Mouse (Mus musculus) cerebellum, postnatal 10 days (tissue): ENCODE data around the gene Htt.

ENCODE experiments used
- DNase-seq, 2 experiments: peaks; one replicate each; pipeline ENCODE4 v3.0.0; 2021; ENCODE audit warnings: mixed read lengths in 2 of 2

Htt gene

GRCm38 (mm10) chr5:34931516-34932457, 170.2 kb downstream of the Htt start:
- no peak for DNase-seq

DNA sequence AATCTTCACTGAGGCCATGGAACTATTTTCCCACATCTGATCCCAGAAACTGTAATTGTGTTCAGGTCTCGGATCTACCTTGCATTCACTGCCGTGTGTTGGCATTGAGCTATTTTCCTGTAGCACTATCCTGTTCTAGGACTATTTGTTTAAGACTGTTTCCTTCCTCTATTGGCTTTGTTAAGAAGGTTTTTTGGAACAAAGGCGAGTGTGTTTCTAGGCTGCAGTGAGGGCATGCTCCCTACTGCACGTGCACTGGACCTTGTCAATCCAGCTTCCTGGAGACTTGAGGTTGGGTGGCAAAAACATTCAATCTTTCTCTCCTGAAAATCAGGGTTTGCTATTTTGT, 170.9 kb downstream of the Htt start:
- DNase-seq: no peak

DNA sequence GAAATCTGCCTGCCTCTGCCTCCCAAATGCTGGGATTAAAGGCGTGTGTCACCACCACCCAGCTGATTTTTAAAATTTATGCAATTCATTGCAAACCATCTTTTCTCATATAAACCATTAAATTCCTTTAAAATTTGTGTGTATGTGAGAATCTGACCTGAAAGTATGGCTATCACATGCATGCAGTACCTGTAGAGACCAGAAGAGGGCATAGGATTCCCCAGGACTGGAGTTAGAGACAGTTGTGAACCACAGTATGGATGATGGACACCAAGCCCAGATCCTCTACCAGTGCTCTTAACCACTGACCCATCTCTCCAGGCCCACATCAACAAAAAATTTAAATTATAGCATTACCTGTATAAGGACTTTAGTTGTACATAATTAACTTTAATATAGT, 171.9 kb downstream of the Htt start:
- DNase-seq: peak in 1 of 2 experiments; percentile 55

DNA sequence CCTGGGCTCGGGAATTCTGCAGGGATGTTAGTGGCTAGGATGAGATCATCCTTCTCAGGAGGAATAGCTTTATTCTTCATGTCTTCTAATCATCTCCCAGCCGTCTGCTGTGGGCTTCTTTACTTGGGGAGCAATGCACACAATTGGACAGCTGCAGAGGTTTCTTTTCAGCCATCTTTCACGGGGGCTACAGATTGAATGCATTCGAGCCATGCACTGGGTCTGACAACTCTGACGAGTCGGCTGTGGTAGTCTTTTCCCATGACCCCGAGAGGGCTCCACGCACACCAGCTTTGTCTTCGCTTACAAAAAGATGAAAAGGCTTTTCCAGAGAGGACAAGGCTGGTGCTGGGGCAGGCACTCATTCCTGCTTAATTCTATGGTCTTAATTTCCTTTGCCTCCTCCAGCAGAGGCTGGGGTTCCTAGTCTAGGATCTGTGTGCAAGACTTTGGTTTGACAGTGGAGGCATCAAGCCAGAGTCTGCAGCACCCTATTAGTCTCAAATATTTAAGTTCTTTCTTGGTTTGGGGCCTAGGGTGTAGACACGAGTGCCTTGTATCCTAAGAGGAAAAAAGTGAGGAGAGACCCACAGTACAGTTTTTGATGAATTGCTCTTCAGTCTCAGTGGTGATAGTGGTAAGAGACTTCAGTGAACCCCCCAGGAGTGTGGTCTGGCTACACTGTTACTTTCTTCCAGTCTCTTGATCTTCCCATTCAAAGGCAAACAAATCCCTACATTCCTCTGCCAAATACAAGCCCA, 180.3 kb downstream of the Htt start:
- no peak for DNase-seq

DNA sequence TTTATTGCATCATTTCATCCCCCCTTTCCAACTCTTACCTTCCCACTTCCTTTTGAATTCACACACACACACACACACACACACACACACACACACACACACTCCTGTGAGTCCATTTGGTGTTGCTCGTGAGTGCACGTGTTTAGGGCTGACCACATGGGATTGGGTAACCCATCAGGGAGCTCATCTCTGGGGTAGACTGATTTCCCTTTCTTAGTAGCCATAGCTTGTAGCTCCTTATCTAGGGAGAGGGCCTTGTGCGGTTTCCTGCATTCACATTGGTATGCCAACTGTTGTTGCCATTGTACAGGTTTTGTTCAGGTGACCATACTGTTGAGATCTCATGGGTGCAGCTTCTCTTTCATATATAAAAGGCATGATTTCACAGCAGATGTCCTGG, 181.9 kb downstream of the Htt start:
- no peak for DNase-seq

DNA sequence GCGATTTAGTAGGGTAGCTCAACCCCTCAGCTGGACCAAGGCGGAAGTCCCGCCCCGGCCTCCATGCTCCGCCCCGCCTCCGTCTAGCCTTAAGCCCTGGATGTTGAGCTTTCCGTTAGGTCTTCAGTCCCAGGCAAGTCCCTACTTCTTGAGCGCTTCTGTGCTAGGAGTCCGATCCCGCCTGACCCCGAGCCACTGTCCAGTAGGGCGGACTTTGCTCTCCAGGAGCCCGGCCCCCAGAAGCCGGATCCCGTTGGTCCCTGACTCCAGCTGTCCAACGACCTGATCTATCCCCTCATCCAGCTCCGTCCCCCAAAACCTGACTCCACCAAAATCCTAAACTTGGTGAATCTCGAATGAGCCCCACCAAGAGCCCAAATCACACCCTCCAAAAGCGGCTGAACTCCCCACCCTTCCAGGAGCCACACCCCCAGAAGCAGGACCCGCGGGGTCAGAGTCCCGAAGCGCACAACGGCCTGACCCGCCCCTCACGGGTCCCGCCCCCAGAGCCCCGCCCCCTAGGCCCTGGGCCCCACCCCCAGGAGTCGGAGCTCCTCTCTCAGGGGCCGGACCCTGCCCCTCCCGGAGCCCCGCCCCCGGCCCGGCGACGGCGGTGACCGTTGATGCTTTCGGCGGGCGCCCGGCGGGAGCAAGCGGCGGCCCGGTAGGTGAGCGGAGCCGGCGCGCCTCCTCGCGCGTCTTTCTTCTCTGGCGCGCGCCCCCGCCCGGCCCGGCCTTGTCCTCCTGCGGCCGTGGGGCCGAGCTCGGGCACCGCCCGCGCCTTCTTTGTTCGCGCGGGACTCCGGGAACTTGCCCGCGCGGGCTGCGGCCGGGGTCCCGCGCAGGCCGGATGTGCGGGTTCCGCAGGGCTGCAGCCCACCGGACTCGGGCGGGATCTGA, 187.6 kb downstream of the Htt start, which contains the start of gene Rgs12:
Gene Rgs12 (plus strand): TSS at position 585 of the 900 bp plus-strand sequence.
- DNase-seq: peak; percentile 84 to 93

GRCm38 (mm10) chr5:34949769-34950211, 188.2 kb downstream of the Htt start:
- DNase-seq: no peak

GRCm38 (mm10) chr5:34950486-34951160, 189.1 kb downstream of the Htt start:
- DNase-seq: peak; percentile 82 to 86

DNA sequence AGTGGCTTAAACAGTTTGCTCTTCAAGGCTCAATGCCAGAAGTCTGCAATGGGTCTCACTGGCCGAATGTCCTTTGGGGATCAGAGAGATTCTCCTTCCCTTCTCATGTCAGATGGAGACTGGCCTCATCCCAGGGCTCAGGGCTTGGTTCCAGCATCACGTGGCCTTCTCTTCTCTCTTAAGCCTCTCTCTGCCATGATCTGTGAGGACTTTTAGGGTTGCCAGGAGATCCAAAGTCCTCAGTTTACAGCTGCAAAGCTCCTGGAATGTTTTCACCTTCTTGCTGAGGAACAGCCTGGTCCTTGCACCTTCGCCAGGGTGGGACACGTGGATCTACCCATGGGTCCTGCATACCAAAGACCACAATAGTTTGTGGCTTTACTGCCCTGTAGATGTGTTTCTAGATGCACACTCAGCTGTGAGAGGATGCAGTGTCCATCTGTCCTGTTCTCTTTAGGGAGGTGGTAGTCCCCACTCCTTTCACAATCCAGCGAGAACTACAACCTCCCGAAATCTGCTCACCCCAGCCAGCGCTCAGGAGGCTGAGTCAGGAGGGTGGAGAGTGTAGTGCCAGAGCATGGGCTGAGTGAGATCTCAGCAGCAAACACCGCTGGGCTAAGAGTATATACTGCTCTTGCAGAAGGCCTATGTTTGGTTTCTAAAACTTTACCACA, 189.8 kb downstream of the Htt start:
- DNase-seq: peak; percentile 91 to 94

DNA sequence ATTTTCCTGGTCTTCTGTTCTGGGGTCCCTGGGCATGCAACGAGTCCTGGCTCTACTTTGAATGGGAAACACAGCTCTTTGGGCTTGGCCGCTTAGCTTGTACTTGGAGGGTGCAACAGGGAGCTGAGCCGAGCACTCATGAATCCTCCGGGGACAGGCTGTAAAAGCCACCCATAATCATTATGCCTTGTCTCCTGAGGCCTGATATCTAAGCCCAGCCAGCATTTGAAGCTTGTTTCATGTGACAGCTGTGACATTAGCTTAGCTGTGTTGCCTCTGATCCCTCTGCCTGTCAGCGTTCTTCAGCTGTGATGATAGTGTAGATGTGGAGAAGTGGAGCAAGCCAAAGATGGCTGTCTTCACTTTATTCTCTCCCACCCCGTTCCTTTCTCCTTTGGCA, 193.0 kb downstream of the Htt start:
- no peak for DNase-seq

- DNase-seq: peak; percentile 80 to 81
Measured at GRCm38 (mm10) chr5:34955630-34956029, 194.1 kb downstream of the Htt start.

GRCm38 (mm10) chr5:34956151-34956550, 194.6 kb downstream of the Htt start:
- no peak for DNase-seq

DNA sequence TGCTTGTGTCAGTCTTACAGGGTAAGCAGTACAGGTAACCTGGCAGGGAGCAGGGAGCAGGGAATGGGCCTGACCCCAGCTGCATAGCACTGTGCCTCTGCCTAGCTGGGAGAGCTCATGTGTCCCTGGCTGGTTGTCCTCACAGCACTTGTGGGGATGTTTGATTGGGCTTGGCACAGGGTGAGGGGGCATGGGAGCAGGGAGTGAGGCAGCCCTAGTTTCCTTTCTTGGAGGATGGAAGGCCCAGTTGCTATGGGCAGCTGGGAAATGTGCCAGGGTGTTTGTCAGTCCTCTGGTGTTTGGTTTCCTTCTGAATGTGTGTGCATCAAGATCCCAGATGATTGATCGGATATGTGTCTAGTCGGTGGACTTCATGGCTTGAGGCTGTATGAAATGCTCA, 195.5 kb downstream of the Htt start:
- peak; percentile 57 to 68 for DNase-seq

GRCm38 (mm10) chr5:34960021-34960420, 198.5 kb downstream of the Htt start:
- DNase-seq: no peak
